Mouse (Mus musculus) MEL-GATA-1-ER (cell line): ENCODE measurements around the gene Btc.

Experiments used
- DNase-seq: peaks from one replicate; pipeline ENCODE4 v3.0.0-alpha.2; 2012; ENCODE audit warnings: low read depth; ENCODE audit errors: extremely low read depth

The Btc gene

DNA sequence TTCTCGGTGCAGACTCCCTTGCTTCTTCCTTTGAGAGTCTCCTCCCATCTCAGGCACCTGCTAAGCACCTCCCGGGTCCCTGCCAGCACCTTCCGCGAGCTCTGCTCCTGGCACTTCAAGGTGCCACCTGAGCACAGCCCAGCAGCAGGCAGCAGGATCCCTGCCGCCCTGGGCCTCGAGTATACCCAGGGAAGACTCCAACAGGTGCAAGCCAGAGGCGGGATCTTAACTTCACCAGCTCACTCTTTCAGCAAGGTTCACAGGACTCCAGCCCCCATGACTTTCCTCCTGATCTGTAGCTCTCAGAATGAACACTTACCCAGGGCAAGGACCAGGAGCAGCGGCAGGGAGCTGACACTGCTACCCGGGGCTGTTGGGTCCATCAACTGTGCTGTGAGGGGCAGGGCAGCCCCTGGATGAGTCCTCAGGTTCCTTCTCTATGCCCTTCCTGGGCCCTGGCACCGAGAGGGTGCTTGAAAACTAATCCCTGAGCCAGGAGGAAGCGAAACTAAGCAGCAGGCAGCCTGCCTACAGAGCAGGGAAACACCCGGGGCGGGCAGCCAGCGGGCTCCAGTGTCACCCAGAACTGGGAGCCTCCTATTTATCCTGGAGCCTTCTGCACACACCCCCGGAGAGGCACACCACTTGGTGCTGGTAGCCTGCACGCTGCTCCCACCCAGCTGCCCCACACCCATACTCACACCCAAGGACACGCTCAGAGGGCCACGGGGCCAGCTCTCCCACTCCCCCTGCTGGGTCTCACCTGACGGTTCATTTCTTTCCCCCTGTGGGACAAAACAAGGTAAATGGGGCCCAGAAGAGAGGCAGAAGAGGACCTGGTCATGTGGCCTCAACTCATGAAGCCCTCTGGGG is at the start of gene Btc:
Gene Btc, minus strand, starts transcription at position 656 of the 873 bp plus-strand sequence.
- DNase-seq: peak; percentile 20

DNA sequence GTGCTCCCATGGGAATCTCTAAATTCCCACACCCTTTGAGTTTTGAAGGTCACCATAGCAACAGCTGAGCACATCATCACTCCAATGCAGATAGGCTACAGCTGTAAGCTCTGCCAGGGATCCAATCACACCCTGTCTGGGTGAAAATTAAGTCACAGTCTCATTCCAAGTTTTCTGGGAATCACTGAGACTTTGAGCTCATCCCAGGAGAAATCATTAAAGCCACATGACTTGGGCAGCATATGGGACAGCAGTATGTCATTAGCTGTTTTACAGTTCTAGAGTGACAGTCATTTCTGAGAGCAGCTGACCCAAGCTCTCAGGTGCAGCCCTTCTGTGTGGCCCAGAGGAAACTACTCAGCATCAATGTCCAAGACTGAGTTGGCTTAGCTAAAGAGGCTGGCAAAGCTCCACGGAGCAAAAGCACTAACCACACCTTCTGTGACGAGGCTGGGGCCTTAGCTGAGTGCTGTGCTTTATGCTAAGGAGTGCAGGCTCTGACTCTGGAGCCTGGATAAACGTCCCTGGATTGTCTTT is 42.3 kb upstream of the Btc start:
- no peak for DNase-seq

DNA sequence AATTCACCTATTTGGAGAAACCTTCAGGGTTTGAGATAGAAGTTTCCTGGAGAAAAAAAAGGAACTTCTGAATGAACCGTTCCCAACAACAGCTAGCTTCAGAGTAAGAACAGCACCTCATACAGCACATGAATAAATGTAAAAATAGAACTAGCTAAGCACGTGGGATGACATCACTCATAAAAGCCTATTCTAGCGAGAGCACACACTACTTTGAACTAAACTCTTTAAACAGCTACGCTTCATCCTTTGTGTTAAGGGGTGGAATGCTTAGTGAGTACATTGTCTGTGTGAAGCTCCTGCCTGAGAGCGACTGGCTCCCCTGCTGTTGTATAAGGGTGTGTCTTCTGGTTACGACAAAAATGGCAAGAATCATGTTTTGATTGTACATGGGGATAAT is 33.8 kb upstream of the Btc start:
- DNase-seq: no peak

DNA sequence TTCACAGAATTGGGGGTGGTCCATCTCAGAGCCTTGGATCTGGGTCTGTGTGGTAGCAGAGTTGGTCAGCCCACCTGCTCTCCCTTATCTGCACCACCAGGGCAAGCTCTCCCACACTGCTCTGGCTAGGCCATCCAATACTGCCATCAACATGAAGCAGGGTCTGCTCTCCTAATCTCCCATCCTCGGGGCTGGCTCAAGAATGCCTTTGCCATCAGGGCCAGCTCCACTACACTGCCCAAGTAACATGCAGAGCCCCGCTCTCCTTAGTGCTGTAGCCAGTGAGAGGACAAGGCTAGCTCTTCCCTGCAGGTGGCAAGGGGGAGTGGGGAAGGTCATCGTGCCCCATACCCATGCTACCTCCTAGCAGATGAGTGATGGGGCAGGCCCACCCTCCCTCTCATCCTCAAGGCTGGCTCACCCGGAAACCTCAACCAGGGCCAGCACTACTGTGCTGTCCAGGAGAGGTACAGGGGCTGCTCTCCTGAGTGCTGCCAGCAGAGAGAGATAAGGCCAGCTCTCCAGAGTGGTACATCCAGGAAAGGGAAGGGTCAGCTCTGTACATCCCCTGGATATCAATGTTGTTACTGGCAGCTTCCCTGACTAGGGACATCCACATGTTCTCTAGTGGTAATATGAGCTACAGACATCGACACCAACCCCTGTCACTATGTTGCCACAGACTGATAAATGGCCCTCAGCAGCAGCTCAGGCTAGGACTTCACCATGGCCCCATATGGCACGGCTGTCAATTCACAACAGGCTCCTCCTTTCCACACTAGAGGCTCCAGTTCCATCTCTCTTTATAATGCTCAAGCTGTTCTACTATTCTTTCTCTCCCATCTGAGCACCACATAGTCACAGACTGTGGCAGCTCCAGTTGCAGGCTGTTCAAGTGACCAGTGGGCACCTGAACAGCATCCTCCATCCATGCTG is 32.2 kb upstream of the Btc start:
- no peak for DNase-seq

DNA sequence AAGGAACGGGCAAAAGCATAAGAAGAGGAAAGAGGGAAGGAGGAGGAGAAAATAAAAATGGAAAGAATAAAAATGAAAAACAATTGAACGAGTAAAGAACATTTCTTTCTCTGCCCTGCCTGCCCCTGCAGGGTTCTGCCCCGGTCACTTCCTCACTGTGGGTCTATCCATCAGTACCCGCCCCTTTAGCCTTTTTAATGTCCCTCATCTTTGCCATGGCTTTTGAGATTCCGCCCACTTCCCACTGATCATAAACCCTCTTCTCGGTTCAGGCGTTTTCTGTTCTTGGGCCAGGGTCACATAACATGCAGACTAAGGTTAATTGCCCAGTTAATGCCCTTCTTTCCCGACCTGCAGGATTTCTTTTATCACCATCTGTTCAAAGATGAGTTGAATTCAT is 25.8 kb upstream of the Btc start:
- no peak for DNase-seq

DNA sequence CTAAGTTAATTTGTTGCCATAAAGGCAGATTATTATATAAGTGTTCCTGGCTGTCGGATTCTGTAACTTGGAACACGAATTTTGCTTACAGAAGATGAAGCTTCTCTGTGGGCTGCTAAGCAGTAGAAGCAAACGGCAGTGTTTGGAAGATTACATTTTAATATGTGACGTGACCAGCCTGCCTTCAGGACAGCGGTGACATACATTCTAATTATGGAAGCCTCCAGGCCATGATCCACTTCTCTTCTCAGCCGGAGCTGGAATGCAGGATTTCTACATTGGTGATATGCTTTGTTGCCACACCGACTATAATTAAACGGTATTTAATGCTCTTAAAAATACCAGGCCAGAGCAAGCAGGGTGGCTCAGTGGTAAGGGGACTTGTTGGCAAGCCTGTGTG is 11.0 kb upstream of the Btc start:
- DNase-seq: no peak

DNA sequence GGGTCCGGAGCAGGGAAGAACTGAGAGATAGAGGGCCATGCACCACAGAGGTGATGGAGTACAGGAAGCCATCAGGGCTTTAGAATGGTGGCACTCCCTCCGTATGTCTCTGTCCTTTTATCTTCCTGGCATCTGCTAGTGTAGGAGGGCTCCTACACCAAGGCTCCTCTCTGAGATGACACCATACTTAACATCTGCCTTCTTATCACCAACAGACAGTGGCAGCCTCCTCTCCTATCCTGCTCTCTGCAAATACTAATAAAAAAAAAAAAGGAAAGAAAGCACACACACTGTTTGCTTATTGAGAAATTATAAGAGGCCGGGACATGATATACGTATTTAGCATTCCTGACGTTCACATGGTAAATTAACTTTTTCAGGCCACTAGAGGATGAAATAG is 1.5 kb upstream of the Btc start:
- DNase-seq: peak; percentile 32

DNA sequence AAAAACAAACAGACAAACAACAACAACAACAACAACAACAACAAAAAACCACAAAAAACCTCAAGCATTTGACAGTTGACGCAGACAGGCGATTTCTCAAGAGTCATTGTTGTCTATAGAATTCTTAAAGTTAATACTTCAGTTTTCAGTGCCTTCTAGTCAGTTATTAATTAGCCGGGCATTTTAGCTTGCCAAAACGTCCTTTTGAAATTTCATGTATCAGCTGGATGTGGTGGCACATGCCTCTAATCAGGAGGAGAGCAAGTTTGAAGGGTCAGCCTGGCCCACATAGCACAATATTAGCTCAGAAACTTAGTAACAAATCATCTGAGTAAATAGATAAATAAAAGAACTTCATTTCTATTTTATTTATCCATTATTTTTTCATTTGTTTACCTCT is 487 bp upstream of the Btc start:
- no peak for DNase-seq

DNA sequence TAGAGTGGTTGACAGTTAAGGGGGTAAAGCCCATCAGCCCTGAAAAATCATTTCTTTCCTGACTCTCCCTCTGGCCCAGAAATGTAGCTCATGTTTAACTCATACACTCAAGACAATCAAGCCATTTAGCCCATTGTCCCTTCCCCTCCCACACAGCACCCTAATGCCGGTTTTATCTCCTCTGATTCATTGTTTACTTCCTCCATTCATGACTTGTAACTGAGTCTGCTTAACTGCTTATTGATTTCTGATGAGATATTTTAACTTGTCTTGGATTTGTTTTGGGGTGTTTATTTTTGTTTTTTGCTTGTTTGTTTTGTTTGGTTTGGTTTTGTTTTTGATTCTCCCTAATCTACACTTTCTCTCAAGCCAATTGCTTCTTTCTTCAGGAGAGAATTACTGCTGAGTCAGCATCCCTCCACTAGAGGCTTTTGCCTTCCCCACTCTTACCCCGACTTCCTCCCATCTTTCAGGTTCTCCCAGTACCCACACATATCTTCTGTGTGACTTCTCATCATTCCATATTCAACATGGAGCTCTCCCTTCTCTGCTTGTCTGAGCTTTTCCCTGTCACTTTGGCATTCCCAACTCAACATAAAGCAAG is 2.2 kb downstream of the Btc start:
- no peak for DNase-seq

DNA sequence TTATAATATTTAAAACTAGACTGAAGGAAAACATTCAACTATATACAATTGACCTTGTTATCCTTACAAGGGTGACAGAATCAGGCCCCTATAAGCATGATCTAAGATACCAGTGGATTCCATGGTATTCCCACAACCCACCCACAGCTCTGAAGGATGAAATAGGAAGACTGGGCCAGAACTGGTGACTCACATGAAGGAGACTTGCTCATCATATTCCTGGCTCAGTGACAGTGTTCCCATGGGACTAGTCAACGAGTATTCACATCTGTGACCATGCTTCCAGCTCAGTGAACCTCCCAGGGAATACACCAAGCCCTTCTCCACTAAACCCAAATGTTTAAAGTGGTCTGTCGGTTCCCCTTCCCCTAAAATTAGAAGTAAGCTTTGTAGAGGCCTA is 27.3 kb downstream of the Btc start:
- no peak for DNase-seq

DNA sequence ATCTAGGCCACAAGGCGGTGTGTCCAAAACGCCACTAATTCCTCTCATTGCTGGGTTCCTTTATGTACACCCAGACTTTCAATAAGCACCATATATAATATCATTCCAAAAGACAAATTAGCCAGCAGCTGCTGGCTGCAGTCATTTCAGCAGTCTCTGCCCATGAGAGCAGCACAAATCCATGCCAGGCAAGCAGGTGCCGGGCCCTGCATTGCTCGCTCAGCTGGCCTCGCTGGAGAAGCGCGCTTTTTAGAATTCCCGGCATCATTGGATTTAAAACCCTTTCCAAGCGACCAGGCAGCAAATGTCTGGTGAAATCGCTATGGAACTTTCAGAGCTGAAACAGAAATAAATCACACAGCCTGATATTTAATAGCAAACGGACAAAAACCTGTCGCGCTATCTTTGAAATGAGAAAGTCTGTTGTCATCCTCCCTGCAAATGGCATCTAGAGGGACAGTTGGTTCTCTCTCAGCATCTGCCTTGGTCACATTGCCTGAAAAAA is 34.7 kb downstream of the Btc start:
- no peak for DNase-seq

DNA sequence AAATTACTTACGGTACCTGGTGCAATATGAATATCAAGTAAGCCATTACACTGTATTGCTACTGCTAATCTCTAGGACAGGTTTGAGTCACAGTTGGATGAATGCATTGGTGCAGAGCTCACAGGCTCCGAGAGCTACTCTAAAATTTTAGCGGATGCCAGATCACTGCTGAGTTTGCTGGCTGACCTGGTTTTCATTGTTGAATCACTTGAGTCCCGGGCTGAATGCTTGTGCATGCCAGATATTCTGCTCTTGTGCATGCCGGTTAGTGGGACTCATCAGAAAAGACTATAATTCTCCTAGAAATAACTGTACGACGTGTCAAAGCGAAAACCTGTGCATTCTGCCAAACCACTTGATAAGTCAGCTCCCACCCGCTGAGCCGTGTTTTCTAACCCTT is 35.9 kb downstream of the Btc start:
- DNase-seq: no peak

DNA sequence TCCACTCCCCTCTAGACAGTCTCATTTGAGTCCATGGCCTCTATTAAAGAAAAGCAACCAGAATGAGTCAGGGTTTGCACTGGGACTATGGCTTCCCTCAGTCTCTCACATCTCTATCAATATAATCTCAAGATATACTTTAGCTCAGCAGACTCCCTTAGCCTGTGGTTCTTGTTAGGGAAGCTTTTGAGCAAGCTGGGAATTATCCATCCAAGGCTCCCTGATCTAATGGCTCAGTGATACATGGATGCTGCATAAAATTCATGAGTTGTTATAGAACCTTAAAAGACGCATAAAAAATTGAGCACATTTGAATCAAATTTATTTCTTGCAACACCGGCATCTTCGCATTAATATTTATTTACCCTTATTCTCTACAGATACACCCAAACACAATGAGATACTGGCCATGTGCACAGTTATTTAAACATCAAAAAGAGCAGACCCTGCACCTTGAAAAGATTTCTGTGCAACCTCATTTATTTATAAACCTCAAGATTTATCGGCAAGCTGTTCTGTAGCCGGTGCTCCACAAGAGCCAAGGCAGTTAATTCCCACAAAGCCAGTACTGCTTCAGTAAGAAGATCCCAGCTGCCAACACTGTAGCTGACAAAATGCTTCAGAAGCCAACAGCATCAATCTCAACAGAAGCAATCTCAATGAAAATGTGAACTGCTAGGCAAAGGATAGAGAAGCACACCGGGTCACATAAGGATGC is 39.4 kb downstream of the Btc start:
- DNase-seq: no peak

DNA sequence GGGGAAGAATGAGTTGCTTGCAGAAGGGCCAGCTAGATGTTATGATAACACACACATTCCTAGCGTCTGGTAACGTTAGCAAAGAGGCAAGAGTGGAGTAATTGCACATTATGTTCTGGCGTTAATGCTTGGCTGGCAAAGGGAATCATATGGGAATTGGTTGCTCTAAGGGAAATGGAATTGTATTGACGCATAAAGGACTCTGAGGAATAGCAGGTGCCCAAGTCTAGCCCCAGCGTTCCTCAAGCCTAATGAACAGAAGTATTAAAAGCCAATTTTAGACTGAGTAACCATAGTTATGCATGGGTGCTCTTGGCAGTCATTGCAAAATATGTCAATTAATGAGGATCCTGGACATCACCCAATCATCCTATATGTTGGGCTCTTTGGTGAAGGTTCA is 50.1 kb downstream of the Btc start:
- DNase-seq: no peak

DNA sequence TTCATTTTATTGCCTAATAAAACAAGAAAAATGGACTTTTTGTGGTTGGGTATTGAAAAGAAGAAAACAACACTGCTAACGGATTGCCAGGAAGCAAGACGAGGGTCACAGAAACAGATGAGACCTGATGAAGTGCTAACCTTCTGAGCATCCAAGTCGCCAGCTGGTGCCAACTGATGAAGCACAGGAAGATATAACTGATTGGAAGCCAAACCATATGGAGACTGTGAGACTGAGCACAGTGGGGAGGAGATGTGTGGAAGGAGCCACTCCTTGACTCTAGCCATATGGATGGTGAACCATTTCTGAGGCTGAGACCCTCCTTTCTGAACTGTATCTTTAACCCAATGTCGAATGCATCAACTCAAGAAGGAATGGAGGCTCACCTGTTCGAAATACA is 57.1 kb downstream of the Btc start:
- no peak for DNase-seq

DNA sequence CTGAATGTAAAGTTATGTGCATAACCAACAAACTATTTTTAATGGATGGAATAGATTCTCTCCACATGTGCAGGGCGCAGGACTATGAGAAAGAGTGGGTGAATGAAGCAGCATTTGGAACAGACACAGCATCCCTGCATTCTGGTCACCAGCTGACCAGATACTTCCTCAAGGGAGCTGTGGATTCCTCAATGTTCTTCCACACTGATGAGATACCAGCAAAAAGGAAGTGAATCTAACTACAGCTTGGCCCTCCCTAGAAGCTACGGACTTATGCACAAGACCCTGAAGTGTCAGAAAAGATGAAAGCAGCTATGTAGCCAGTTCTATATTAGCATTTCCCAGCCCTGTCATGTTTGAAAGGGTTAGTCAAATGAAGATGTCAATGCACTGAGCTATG is 57.7 kb downstream of the Btc start:
- no peak for DNase-seq

DNA sequence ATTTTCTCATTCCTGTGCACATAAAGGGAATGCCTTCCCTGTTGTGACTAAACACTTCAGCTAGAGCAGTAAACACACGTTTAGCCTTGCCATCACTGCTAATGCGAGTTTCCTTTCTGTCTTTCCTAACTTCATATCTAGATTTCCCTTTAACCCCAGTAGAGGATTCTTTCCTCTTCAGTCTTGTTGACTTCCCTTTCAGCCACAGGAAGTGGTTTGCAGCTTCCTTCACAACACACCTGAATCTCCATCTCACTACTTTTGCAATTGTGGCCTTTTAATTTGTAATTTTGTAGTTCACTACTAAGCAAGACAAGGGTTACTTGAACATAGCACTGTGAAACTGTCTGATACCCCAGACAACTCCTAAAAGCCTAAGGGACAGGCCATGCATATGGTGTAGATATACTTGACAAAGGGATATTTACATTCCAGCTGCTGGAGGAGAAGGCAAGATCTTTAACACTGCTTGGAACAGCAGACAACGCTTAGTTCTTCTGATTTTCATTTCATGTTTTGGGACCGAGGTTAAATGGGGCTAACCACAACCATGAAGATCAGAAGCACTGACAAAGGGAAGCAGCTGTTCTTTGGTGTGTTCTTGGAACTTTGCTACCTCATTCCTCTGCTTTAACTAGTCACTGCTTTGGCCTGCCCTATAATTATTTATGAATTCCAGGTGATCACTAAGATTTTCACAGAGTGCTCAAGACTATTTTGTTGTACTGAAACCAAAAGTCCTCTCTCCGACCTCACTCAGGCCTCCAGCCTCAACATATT is 60.6 kb downstream of the Btc start:
- DNase-seq: no peak

DNA sequence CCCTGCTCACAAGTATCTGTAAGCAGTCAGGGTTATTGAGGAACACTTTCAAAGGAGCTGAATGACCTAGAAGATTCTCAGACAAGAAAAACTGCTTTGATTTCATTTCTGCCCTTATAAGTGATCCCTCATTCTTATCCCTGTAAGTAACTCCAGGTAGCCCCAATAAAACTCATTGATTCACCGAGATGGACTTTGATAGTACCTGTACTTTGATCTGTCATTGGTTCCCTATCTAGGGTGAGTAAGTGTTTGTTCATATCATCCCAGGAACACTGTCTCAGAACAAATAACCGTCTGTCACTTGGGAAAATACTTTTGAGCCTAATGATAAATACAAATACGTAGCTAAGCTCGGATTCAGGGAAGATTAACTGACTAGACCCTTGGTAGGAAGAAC is 68.6 kb downstream of the Btc start:
- DNase-seq: no peak

DNA sequence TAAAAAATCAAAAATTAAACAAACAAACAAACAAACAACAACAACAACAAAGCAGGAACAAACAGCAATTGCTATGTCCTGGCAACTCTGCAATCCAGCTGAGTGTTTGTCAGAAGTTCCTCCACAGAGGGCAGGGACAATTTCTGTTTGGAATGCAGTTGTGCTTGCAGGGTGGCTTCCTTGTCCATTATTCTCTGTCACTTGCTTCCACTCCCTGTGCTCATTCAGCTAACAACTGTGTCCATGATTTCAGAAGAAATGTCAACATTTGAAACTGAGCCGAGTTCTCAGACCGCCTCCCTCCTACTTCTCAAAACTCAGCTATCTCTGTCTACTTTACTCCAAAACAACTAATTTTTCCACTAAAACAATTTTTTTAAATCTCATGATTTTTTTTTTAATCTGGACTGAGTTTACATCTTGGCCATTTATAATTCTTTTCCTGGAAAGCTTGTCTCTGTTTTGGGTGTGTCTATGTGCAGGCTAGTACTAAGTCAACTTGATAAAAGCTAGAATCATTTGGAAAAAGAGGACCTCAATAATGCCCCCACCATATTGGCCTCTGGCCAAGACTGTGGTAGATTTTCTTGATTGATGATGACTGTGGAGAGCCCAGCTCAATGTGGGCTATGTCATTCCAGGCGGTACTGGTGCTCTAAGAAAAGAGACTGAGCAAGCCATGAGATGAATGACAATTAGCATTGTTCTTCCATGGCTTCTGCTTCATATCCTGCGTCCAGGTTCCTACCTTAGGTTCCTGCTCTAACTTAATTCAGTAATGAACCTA is 70.5 kb downstream of the Btc start:
- DNase-seq: no peak
